Mouse (Mus musculus) kidney, adult 2 months (tissue): ENCODE results near the gene Rdh14. TPM values are rescaled to one million over a fixed set of nuclear protein-coding genes. Genes with fewer than 3 reads are reported as not detected.

Experiments
- DNase-seq: peaks from one replicate; pipeline ENCODE4 v3.0.0; 2021
- H3K27ac ChIP-seq: fragments of 200-500 bp; 2 replicates; pipeline ENCODE4 v1.5.1; 2012; ENCODE audit warnings: low read depth, low read length, control low read depth, inconsistent platforms; ENCODE audit not compliant: insufficient read depth
- H3K27me3 ChIP-seq: fragments of 200-500 bp; replicated peaks from 2 replicates; pipeline ENCODE4 v1.6.1; 2012; ENCODE audit warnings: mild to moderate bottlenecking, moderate library complexity, low read length, inconsistent platforms; ENCODE audit not compliant: control insufficient read depth, insufficient read depth
- H3K36me3 ChIP-seq: fragments of 200-500 bp; 2 replicates; pipeline ENCODE4 v1.6.1; 2012; ENCODE audit warnings: mild to moderate bottlenecking, moderate library complexity, low read length, inconsistent platforms; ENCODE audit not compliant: control insufficient read depth, insufficient read depth
- H3K4me1 ChIP-seq: fragments of 200-500 bp; 2 replicates; pipeline ENCODE4 v1.6.1; 2011; ENCODE audit warnings: low read length; ENCODE audit not compliant: control insufficient read depth, insufficient read depth
- H3K4me3 ChIP-seq: fragments of 200-500 bp; 2 replicates; pipeline ENCODE4 v1.5.1; 2011; ENCODE audit warnings: mild to moderate bottlenecking, low read depth, low read length, control low read depth; ENCODE audit not compliant: insufficient read depth
- CTCF ChIP-seq: fragments of 200-500 bp; conservative IDR thresholded peaks from 2 replicates; pipeline ENCODE4 v1.5.1; 2011; ENCODE audit warnings: low read depth, mild to moderate bottlenecking, control low read depth, low read length, moderate library complexity, mixed read lengths; ENCODE audit not compliant: insufficient read depth, insufficient read length
- POLR2A ChIP-seq: fragments of 200-500 bp; IDR thresholded peaks from one replicate; pipeline ENCODE4 v1.6.1; 2011; ENCODE audit warnings: low read depth, low read length, control low read depth
- WGBS: fragments of 180-500 bp; shearing (Covaris S2); methylation state at CpG from one replicate; pipeline ENCODE4 v1.1.7; 2018; 5-methylcytosine and 5-hydroxymethylcytosine counted together
- polyA plus RNA-seq: library from polyadenylated mRNA; depleted of rRNA; stranded (reverse); fragments of >200 nt; gene quantifications from 2 replicates; pipeline ENCODE4 v1.2.3, GENCODE M21; 2012; rRNA removed

Gene Rdh14
- polyA plus RNA-seq = 22.8 and 23.7 TPM in 2 replicates

GRCm38 (mm10) chr12:10390671-10391441 lies at the start of gene Rdh14:
Gene Rdh14 (plus strand): TSS chr12:10390772.
- peak within 1 kb of the TSS; percentile 100 for H3K27ac ChIP-seq
- WGBS = 1% methylated on average over 53 of the region's 53 CpGs
- H3K4me1 ChIP-seq = 0 out of 2 replicates have a peak, but pooled peaks cover 2% of the 10 kb centered on the region
- peak within 1 kb of the TSS; percentile 90 for H3K4me3 ChIP-seq
- DNase-seq = peak; percentile 98
- no peaks in the 10 kb centered on the region for H3K27me3 ChIP-seq
- TF ChIP-seq POLR2A = peak; percentile 78
- peak; percentile 62 for TF ChIP-seq CTCF
- peaks cover 4% of the 10 kb centered on the region; the same call in 1 of the 2 replicates for H3K36me3 ChIP-seq

DNA sequence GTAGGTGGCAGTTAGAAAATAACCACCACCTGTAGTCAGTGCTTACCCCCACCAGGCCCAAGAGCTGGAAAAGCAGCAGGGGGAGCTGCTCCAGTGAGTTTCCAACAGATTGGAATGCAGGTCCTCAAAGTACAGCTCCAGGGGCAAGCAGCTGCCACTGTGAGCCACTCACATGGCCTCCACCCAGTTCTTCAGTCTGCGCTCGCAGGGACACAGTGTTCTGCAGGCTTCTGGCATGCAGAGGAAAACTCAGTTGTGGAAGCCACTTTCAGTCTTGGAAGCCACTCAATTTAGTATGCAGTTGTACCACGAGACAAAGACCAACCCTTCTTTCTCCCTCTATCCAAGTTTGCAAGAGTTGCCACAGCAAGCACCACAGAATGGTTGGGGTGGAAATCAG lies 39.9 kb upstream of the Rdh14 start:
- no peak for DNase-seq
- no peaks in the 10 kb centered on the region for H3K36me3 ChIP-seq
- 78% methylated on average over 3 of the region's 3 CpGs for WGBS
- H3K27ac ChIP-seq = no peak overlapping the region
- H3K4me1 ChIP-seq = no peaks in the 10 kb centered on the region
- no peak overlapping the region for H3K4me3 ChIP-seq
- no peak for TF ChIP-seq CTCF
- TF ChIP-seq POLR2A = no peak
- H3K27me3 ChIP-seq = no peaks in the 10 kb centered on the region

GRCm38 (mm10) chr12:10357756-10358155 lies 32.8 kb upstream of the Rdh14 start:
- no peak for DNase-seq
- H3K36me3 ChIP-seq = no peaks in the 10 kb centered on the region
- H3K27me3 ChIP-seq = no peaks in the 10 kb centered on the region
- no peak overlapping the region for H3K27ac ChIP-seq
- TF ChIP-seq CTCF (no peak), POLR2A (no peak)
- H3K4me3 ChIP-seq = no peak overlapping the region
- no peaks in the 10 kb centered on the region for H3K4me1 ChIP-seq
- 75% methylated on average over 6 of the region's 6 CpGs for WGBS

GRCm38 (mm10) chr12:10369673-10370072 lies 20.9 kb upstream of the Rdh14 start, which contains the start of gene Nt5c1b:
Gene Nt5c1b (plus strand): TSS chr12:10369973.
- TF ChIP-seq CTCF = no peak
- no peak for TF ChIP-seq POLR2A
- no peaks in the 10 kb centered on the region for H3K36me3 ChIP-seq
- H3K4me1 ChIP-seq = no peaks in the 10 kb centered on the region
- no peak within 1 kb of the TSS for H3K4me3 ChIP-seq
- no peak for DNase-seq
- no peaks in the 10 kb centered on the region; the same call in 1 of the 2 replicates for H3K27me3 ChIP-seq
- 76% methylated on average over 3 of the region's 3 CpGs for WGBS
- no peak within 1 kb of the TSS for H3K27ac ChIP-seq

GRCm38 (mm10) chr12:10400788-10401187 lies 10.2 kb downstream of the Rdh14 start:
- Histone ChIP-seq H3K27me3 (no peaks in the 10 kb centered on the region), H3K27ac (no peak overlapping the region), H3K4me3 (no peak overlapping the region), H3K4me1 (no peaks in the 10 kb centered on the region), H3K36me3 (no peaks in the 10 kb centered on the region)
- no peak for TF ChIP-seq POLR2A
- WGBS = 85% methylated on average over 1 of the region's 1 CpGs
- no peak for DNase-seq

GRCm38 (mm10) chr12:10402421-10403115 lies 12.0 kb downstream of the Rdh14 start:
- no peak for DNase-seq
- TF ChIP-seq POLR2A (no peak), CTCF (no peak)
- Histone ChIP-seq H3K4me1 (no peaks in the 10 kb centered on the region), H3K4me3 (no peak overlapping the region), H3K36me3 (no peaks in the 10 kb centered on the region), H3K27me3 (no peaks in the 10 kb centered on the region), H3K27ac (no peak overlapping the region)
- WGBS = 76% methylated on average over 9 of the region's 9 CpGs

- Histone ChIP-seq H3K36me3 (no peaks in the 10 kb centered on the region), H3K4me3 (no peak overlapping the region), H3K4me1 (no peaks in the 10 kb centered on the region), H3K27me3 (no peaks in the 10 kb centered on the region), H3K27ac (no peak overlapping the region)
- 71% methylated on average over 3 of the region's 3 CpGs for WGBS
- TF ChIP-seq POLR2A (no peak), CTCF (no peak)
- DNase-seq = no peak
Measured at GRCm38 (mm10) chr12:10410511-10411179, 20.1 kb downstream of the Rdh14 start.
